Mouse (Mus musculus): ENCODE data around the gene Dlgap1.

Gene Dlgap1

DNA sequence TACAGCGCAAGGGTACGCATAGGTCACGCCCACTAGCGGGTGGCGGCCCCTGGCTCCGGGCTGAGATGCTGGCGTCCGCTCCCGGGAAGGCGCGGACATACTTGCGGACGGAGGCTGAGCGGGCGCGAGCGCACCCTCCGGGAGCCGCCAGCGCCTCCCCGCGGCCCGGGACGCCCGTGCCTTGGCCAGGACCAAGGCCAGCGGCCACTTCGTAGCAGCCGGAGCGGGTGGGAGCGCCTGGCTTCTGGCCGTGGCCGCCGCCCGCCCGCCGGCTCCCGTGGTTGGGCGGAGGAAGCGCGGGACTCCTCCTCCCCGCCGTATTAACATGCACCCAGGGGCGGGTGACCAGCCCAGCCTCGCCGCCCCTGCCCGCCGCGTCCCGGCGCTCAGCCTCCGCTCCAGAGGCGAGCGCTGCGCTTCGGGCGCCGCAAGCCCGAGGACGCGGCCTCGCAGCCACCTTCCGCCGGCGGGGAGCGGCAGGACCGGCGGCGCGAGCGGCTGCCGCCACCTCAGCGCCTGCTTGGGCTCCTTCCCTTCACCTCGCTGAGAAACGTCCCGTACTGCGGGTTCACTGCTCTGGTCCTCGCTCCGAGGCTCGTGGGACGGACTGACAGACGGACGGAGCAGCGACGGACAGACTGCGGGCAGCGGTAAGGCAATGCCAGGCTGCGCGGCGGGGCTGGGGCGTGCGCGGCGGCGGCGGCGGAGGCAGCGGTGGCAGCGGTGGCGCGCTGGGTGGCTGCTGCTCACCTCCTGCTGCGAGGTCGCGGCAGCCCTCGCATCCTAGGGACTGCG, at the start of gene Dlgap1:
Gene Dlgap1, plus strand, starts transcription at position 53 of the 795 bp plus-strand sequence.
- no peak for DNase-seq (ENCODE audit: low read depth, low spot score)

DNA sequence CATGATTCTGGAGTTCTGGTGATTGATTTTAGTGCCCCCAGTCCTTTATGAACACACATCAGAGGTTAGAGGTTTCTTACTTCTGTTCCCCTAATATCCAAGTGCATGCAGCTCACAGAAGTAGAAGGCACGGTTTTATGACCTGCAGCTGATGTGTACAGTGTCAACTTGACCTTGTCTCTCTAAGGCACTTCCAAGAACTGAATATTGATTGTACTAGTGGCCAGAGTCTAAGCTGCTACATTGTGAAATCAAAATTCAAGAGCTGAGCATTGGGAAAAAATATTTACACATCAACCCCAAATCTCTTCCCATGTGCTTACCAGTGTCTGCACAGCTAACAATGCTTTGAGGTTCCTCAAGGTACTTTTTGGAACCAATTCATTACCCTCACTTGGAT, 13.9 kb upstream of the Dlgap1 start:
- no peak for DNase-seq (ENCODE audit: low read depth, low spot score)

- DNase-seq (ENCODE audit: low read depth, low spot score): no peak
These were observed 1.2 kb downstream of the Dlgap1 start for GRCm38 (mm10) chr17:69969816-69970750.

DNA sequence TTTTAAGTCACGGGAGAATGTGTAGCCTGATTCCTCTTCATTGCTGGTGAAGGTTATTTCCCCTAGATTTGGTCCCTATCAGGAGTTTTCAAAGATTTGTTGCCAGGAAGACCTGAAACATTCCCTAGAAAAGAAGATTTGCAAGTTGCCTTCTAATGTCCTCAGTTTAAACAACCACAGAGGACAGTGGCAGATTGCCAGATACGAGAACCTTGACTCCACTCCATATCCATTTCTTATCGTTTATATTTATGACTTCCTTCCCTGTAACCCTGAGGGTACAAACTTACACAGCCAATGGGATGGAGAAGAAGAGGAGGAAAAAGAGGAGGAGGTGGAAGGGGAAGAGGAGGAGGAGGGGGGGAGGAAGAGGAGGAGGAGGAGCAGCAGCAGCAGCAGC, 4.2 kb downstream of the Dlgap1 start:
- no peak for DNase-seq (ENCODE audit: low read depth, low spot score)

- DNase-seq (ENCODE audit: low read depth, low spot score): no peak
These were observed 5.1 kb downstream of the Dlgap1 start for GRCm38 (mm10) chr17:69973991-69974390.

- no peak for DNase-seq (ENCODE audit: low read depth, low spot score)
These were observed 13.5 kb downstream of the Dlgap1 start for GRCm38 (mm10) chr17:69982236-69982923.

DNA sequence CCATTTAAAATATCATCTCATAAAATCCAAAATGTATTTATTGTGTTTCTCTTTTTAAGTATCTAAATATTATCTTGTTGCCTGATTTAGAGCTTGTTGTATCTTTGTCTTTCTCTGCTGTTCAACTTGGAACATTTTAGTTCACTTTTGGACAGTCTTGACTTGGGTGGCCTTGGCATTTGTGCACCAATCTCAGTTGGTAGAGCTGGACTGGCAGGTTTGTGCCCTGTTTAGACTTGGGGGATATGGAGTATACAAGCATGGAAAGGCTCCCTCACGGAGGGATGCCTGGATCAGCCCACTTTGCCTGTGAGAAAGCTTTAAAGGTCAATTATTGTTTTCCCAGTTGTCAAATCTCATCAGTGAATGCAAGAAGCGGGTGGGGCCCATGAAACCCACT, 27.5 kb downstream of the Dlgap1 start:
- no peak for DNase-seq (ENCODE audit: low read depth, low spot score)

- no peak for DNase-seq (ENCODE audit: low read depth, low spot score)
These were observed 33.2 kb downstream of the Dlgap1 start for GRCm38 (mm10) chr17:70002026-70002425.

DNA sequence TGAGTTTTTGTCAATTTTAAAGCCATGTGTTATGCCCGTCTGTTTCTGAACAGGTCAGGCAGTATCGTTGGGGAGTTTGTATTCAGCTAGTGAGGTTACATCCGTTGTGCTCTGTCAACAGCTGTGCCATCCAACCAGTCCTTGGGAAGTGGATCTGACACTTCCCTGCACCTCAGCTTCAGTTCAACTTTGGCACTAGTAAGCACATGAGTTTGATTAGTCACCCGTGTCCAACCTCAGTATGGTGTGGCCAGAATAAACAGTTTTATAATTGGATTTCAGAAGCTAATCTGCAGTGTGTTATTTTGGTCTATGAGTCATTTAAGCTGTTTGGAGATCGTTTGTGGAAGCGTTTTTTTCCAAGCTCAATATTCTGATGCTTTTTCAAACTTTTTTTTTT, 35.8 kb downstream of the Dlgap1 start:
- no peak for DNase-seq (ENCODE audit: low read depth, low spot score)

- no peak for DNase-seq (ENCODE audit: low read depth, low spot score)
These were observed 38.7 kb downstream of the Dlgap1 start for GRCm38 (mm10) chr17:70007607-70008006.

DNA sequence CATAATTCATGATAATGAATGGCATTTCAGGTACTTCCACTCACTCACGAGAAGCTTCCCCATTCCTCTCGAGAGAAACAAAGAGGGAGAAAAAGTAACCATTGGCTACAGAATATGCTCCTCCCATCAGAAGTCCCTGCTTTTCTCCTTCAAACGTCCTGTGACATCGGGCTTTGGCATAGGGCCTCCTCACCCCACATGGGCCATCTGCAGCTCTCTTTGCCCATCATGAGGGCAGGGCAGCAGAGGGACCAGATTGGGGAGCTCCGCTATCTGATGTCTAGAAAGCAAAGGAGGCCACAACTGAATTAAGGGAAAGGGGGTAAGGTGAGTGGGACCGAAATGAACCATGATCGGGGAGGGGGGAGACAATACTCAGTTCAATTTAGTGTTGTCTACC, 47.6 kb downstream of the Dlgap1 start:
- DNase-seq (ENCODE audit: low read depth, low spot score): no peak

DNA sequence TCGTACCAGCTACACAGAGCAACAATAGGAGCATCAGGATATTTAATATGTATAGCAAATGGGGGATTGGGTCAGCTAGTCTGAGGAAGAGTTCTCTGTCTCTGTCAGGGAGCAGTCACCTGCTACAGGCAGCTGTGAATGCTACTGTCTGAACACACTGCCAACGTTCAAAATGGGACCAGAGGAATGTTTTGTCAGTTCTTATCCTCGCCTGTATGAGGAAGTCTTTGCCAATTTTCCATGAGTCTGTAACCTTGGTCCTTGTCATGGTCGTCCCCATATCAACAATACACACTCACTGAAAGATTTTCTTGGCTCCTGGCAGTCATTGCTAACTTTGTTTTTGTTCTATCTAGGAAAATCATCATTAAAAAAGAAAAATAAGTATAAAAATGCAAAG, 51.5 kb downstream of the Dlgap1 start:
- DNase-seq (ENCODE audit: low read depth, low spot score): no peak

GRCm38 (mm10) chr17:70022618-70023017, 53.7 kb downstream of the Dlgap1 start:
- no peak for DNase-seq (ENCODE audit: low read depth, low spot score)

DNA sequence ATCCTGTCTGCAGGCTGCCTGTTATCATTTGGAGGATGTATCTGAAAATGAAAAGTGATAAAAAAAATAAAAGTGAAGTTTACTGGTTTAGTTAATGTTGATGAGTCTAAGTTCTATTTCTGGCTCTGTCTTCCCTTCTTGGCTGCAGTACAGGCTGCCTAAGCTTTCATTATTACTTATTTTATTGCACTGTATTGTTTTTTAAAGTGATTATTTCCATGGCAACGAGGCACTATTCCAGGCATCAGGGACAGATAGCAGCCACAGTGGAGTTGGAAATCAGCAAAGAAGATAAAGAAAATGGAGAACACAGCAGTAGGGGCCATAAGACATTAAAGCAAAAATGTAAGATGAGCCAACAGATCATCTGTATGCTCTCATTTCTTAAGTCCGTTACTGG, 66.0 kb downstream of the Dlgap1 start:
- no peak for DNase-seq (ENCODE audit: low read depth, low spot score)

GRCm38 (mm10) chr17:70040751-70041430, 72.0 kb downstream of the Dlgap1 start:
- DNase-seq (ENCODE audit: low read depth, low spot score): no peak

DNA sequence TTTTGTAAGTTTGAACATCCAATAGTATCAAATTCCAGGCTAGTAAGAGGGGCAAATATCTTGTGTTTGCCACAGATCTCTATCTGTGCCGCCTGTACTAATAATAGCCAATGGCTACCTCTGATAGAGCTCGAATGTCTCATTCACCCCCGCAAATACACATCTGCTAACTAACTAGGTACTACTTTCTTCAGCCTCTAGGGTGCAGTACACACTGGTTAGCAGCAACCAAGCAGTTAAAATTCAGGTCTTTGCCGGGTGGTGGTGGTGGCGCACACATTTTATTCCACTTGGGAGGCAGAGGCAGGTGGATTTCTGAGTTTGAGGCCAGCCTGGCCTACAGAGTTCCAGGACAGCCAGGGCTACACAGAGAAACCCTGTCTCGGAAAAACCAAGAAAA, 99.4 kb downstream of the Dlgap1 start:
- DNase-seq (ENCODE audit: low read depth, low spot score): no peak

- DNase-seq (ENCODE audit: low read depth, low spot score): no peak
These were observed 103.2 kb downstream of the Dlgap1 start for GRCm38 (mm10) chr17:70072066-70072465.

- DNase-seq (ENCODE audit: low read depth, low spot score): no peak
These were observed 119.3 kb downstream of the Dlgap1 start for GRCm38 (mm10) chr17:70088220-70088619.

DNA sequence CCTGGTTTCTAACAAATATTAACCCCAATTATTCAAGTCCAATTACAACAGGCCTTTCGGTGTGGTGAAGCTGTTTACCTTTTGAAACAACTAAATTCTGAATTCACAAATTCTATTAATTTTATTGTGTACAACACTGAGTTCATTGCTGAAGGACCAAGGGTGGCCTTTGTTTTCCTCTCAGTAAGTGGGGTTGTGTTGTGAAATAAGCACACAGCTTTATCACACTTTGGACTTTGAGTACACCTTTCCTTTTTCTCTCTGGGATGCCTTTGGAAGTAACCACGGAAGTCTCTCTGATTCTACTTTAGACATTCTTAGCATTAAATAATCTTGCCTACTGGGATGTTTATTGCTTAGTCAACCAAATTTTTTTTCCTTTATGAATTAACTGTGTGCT, 121.9 kb downstream of the Dlgap1 start:
- no peak for DNase-seq (ENCODE audit: low read depth, low spot score)

DNA sequence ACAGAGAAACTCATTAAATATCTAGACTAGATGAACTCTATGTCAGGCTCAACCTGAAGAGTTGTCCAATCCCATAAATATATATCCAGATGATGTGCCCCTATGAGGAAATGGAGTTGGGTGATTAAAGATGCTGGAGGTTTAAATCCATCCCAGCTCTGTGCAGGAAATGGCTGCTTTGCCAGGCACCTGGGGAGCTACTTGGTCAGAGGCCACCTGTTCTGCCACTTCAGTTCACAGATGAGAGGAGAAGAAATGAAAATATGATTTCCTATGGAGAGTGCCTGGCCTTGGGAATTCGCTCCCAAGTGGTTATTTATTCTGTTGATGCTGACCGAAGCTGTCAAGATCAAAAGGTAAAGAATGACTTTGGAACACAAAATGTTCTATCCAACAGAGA, 160.3 kb downstream of the Dlgap1 start:
- DNase-seq (ENCODE audit: low read depth, low spot score): no peak

GRCm38 (mm10) chr17:70169831-70170230, 201.0 kb downstream of the Dlgap1 start:
- DNase-seq (ENCODE audit: low read depth, low spot score): no peak

All from A20 (cell line).